Mouse (Mus musculus) stomach, postnatal 0 days (tissue): ENCODE results near the gene Gpd2. TPM values are rescaled to one million over a fixed set of nuclear protein-coding genes. Genes with fewer than 3 reads are reported as not detected.

Source experiments
- ATAC-seq: fragments of 200-750 bp; cut with Nextera tagmentation; 2 replicates; pipeline ENCODE4 v1.8.0; 2017; ENCODE audit not compliant: low FRiP score, low TSS enrichment
- DNase-seq: peaks from one replicate; pipeline ENCODE4 v3.0.0-alpha.2; 2016; ENCODE audit warnings: low spot score
- H3K27ac ChIP-seq: fragments of 300-500 bp; sonication (generic); replicated peaks from 2 replicates; pipeline ENCODE4 v1.5.1; 2014; ENCODE audit warnings: mild to moderate bottlenecking, control low read depth
- H3K27me3 ChIP-seq: fragments of 300-500 bp; sonication (generic); 2 replicates; pipeline ENCODE4 v1.6.1; 2014; ENCODE audit warnings: low read length; ENCODE audit not compliant: control insufficient read depth, insufficient read depth
- H3K36me3 ChIP-seq: fragments of 300-500 bp; sonication (generic); 2 replicates; pipeline ENCODE4 v1.6.1; 2014; ENCODE audit warnings: low read length, mixed read lengths; ENCODE audit not compliant: control insufficient read depth, insufficient read depth
- H3K4me1 ChIP-seq: fragments of 300-500 bp; sonication (generic); replicated peaks from 2 replicates; pipeline ENCODE4 v1.6.1; 2014; ENCODE audit warnings: antibody characterized with exemption; ENCODE audit not compliant: control insufficient read depth, insufficient read depth
- H3K4me2 ChIP-seq: fragments of 300-500 bp; sonication (generic); replicated peaks from 2 replicates; pipeline ENCODE4 v1.6.1; 2014; ENCODE audit warnings: low read depth, mild to moderate bottlenecking, control low read depth, moderate library complexity
- H3K4me3 ChIP-seq: fragments of 300-500 bp; sonication (generic); 2 replicates; pipeline ENCODE4 v1.5.1; 2014; ENCODE audit warnings: low read depth, low read length, control low read depth
- H3K9ac ChIP-seq: fragments of 300-500 bp; sonication (generic); 2 replicates; pipeline ENCODE4 v1.6.1; 2014; ENCODE audit warnings: mild to moderate bottlenecking, low read length, control low read depth, mixed read lengths
- H3K9me3 ChIP-seq: fragments of 300-500 bp; sonication (generic); 2 replicates; pipeline ENCODE4 v1.6.1; 2016; ENCODE audit warnings: low read length; ENCODE audit not compliant: control insufficient read depth
- CTCF ChIP-seq: IDR thresholded peaks from 2 replicates; pipeline ENCODE4 v1.5.1; 2016; ENCODE audit warnings: antibody characterized with exemption, low read depth, mild to moderate bottlenecking, moderate library complexity
- EP300 ChIP-seq: optimal IDR thresholded peaks from 2 replicates; pipeline ENCODE3; 2016; ENCODE audit warnings: antibody characterized with exemption
- WGBS: fragments of 180-500 bp; shearing (Covaris S2); extraction: QIAGEN DNeasy Blood & Tissue Kit; methylation state at CpG from one replicate; pipeline ENCODE4 v1.1.7; 2014; 5-methylcytosine and 5-hydroxymethylcytosine counted together
- polyA plus RNA-seq: library from polyadenylated mRNA; unstranded; fragments of >200 nt; fragmentation: Nextera tagmentation; extraction: Ambion mirVana; gene quantifications from 2 replicates; pipeline ENCODE4 v1.2.1, GENCODE M21; 2015

Gpd2 gene
- polyA plus RNA-seq, 1 experiment from 2014 or later: 33.5 TPM

GRCm38 (mm10) chr2:57374647-57375046 lies 137.2 kb downstream of the Gpd2 start:
- Histone ChIP-seq H3K27ac (no peak overlapping the region), H3K9me3 (no peaks in the 10 kb centered on the region), H3K4me2 (no peak overlapping the region), H3K4me3 (no peak overlapping the region), H3K4me1 (no peaks in the 10 kb centered on the region), H3K9ac (no peak overlapping the region), H3K36me3 (no peaks in the 10 kb centered on the region), H3K27me3 (no peaks in the 10 kb centered on the region)
- no peak for DNase-seq
- TF ChIP-seq CTCF: peak; percentile 65
- TF ChIP-seq EP300: no peak
- 39% methylated on average over 4 of the region's 4 CpGs for WGBS
- no peak for ATAC-seq

GRCm38 (mm10) chr2:57375138-57375837 lies 137.9 kb downstream of the Gpd2 start:
- Histone ChIP-seq H3K4me3 (no peak overlapping the region), H3K9ac (no peak overlapping the region), H3K36me3 (no peaks in the 10 kb centered on the region), H3K27me3 (no peaks in the 10 kb centered on the region), H3K27ac (no peak overlapping the region), H3K9me3 (no peaks in the 10 kb centered on the region), H3K4me1 (no peaks in the 10 kb centered on the region), H3K4me2 (no peak overlapping the region)
- 88% methylated on average over 7 of the region's 7 CpGs for WGBS
- DNase-seq (no peak), ATAC-seq (no peak)
- TF ChIP-seq EP300 (no peak), CTCF (no peak)

DNA sequence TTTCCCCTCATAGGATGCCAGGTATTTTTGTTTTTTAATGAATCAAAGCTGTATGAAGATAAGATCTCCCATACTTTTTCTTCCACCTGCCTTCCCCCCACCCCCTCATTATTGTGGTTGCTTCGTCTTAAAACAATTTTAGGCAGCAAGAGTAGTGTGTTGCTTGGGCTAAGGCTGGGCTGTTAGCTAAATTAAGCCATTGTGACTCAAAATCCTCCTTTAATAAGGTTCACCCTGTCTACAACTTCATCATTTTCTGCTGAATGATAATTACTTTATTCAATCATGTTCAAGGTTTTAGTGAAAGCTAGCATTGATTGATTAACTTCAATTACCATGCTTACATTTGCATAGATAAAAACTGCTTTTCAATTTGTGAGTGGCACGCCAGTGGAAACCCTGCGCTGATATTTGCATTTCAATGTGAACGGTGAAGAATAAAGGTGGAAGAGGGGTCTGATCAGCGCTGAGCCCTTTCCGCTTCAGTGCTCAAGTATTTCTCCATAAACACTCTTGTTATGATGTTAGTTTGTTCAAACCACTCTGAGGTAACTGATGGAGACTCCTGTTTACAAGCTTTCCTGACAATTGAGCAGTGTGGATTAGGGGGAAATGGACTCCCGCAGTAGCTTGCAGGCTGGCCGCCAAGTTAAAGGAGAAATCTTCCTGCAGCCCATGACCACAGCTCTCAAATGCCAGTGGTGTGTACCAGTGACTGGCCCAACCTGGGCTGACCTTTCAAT lies 140.9 kb downstream of the Gpd2 start:
- DNase-seq (no peak), ATAC-seq (no peak)

DNA sequence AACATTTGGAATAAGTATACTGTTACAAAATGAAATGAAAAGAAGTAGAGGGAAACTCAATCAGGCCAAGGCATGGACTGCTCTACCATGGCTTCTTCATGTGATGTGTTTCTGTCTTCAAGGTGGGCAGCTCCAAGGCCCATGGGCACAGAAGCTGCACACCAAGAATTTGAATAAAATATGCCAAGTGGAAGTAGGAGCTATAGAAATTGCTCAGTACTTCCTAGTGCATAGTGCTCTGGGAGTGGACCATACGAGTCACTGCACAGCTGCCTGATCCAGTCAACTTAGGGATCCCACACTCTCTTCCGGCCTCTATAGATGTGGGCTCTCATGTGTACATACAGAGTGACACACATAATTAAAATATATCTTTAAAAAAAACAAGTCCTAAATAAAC lies 147.2 kb downstream of the Gpd2 start:
- TF ChIP-seq EP300 (no peak), CTCF (no peak)
- Histone ChIP-seq H3K4me1 (no peaks in the 10 kb centered on the region), H3K4me2 (no peak overlapping the region), H3K9me3 (no peaks in the 10 kb centered on the region), H3K9ac (no peak overlapping the region), H3K36me3 (no peaks in the 10 kb centered on the region), H3K4me3 (no peak overlapping the region), H3K27ac (no peak overlapping the region), H3K27me3 (no peaks in the 10 kb centered on the region)
- no peak for ATAC-seq
- DNase-seq: no peak
- 88% methylated on average over 2 of the region's 2 CpGs for WGBS

More for the DNA sequence above, 140.9 kb downstream of the Gpd2 start:
- Histone ChIP-seq H3K4me1 (no peaks in the 10 kb centered on the region), H3K27me3 (no peaks in the 10 kb centered on the region), H3K9ac (no peak overlapping the region), H3K4me2 (no peak overlapping the region), H3K4me3 (no peak overlapping the region), H3K27ac (no peak overlapping the region), H3K9me3 (no peaks in the 10 kb centered on the region), H3K36me3 (no peaks in the 10 kb centered on the region)
- TF ChIP-seq EP300 (no peak), CTCF (no peak)
- WGBS: 33% methylated on average over 8 of the region's 8 CpGs

DNA sequence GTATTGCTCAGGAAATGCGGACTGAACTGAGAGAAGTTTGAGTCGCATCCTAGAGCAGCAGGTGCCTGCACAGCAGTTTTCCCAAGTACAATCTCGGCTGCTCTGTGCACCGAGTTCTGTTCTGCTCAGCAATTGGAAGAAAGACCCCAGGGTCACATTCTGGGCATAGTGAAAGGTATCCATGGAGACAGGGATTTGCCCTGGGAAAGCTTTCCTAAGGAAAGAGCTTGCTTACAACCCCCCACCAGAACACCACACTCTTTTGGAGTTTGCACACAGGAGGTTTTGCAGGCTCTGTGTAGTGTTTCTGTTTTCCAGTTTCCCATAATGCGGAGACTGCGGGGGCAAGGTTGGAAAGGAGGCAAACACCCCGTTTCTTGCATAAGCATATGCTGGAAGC lies 150.4 kb downstream of the Gpd2 start:
- no peak overlapping the region for H3K4me2 ChIP-seq
- 42% methylated on average over 7 of the region's 7 CpGs for WGBS
- H3K27me3 ChIP-seq: no peaks in the 10 kb centered on the region
- H3K9ac ChIP-seq: no peak overlapping the region
- no peaks in the 10 kb centered on the region for H3K36me3 ChIP-seq
- H3K27ac ChIP-seq: no peak overlapping the region
- ATAC-seq (no peak), DNase-seq (no peak)
- no peaks in the 10 kb centered on the region for H3K4me1 ChIP-seq
- H3K4me3 ChIP-seq: no peak overlapping the region
- TF ChIP-seq CTCF (no peak), EP300 (no peak)
- no peaks in the 10 kb centered on the region for H3K9me3 ChIP-seq

GRCm38 (mm10) chr2:57395071-57395470 lies 157.6 kb downstream of the Gpd2 start:
- H3K4me3 ChIP-seq: no peak overlapping the region
- H3K9ac ChIP-seq: no peak overlapping the region
- no peak for DNase-seq
- H3K27me3 ChIP-seq: no peaks in the 10 kb centered on the region
- TF ChIP-seq CTCF (no peak), EP300 (no peak)
- no peak overlapping the region for H3K4me2 ChIP-seq
- H3K4me1 ChIP-seq: no peaks in the 10 kb centered on the region
- no peaks in the 10 kb centered on the region for H3K36me3 ChIP-seq
- ATAC-seq: no peak
- no peaks in the 10 kb centered on the region for H3K9me3 ChIP-seq
- H3K27ac ChIP-seq: no peak overlapping the region
- WGBS: 84% methylated on average over 4 of the region's 4 CpGs
